Mouse (Mus musculus): ENCODE data around the gene Chchd4. TPM values are rescaled to one million over a fixed set of nuclear protein-coding genes. Genes with fewer than 3 reads are reported as not detected.

The Chchd4 gene
- polyA plus RNA-seq (2012; rRNA removed), result 1.9 and 2.0 TPM in 2 replicates

DNA sequence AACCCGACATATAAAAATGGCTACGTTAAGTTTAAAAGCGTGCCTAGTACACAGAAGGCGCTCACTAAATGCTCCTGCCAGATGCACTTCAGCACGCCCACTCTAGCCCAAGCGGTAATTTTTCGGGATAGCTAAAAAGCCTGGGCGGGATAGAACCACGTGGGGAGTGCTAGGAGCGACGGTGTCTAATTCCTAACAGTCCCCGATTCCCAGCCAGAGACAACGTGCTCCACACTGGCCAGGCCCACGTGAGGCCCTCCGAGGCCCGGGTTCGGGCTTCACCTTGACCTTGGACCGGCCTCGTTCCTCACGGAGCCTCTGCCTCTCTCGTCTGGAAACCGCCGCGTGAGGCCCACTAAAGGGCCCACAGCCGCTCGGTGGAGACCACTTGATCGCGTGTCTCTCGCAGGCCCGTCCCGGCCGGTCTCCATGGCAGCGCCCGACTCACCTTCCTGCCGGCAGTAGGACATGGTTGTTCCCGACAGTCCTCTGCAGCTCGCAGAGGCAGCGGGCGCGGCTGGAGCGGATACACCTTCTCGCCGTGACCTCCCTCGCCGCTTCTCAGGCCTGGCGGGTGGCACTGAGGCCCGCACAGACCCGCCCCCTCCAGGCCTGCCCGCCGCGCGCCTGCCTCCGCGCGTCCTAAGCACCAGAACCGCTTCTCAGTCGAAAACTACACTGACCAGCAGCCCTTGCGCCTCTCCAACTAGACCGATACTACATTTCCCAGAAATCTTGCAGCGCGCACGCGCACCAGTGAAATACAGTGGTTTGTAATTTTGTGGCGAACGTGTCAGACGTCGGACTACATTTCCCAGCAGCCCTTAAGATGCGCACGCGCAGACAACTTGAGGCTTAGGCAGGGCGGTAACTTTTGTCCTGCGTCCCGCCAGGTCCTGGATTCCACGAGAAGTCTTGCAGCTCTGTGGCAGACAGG, at the start of gene Chchd4, which contains the start of gene Tmem43:
Gene Chchd4 (minus strand): TSS at position 679 of the 937 bp plus-strand sequence.
Gene Tmem43 (plus strand): TSS at position 836 of the 937 bp plus-strand sequence.

GRCm38 (mm10) chr6:91515545-91516449, 42.5 kb upstream of the Chchd4 start, which contains the start of the genes Xpc and Lsm3:
Xpc (minus strand) TSS chr6:91515888.
Lsm3 (plus strand) TSS chr6:91515928.

Other genes starting within 250 kb of the Chchd4 start
- not detected in 2 replicates for gene Wnt7a, start 62.2 kb downstream of the Chchd4 start, polyA plus RNA-seq (2012; rRNA removed)
- 32.3 and 33.9 TPM in 2 replicates for gene Tmem43, start 157 bp upstream of the Chchd4 start, polyA plus RNA-seq (2012; rRNA removed)
- gene Xpc, start 42.3 kb upstream of the Chchd4 start, polyA plus RNA-seq (2012; rRNA removed), result 1.5 and 1.8 TPM in 2 replicates
- 3.9 and 6.3 TPM in 2 replicates for gene Lsm3, start 42.4 kb upstream of the Chchd4 start, polyA plus RNA-seq (2012; rRNA removed)
- 61.8 and 85.5 TPM in 2 replicates for gene Slc6a6, start 210.5 kb upstream of the Chchd4 start, polyA plus RNA-seq (2012; rRNA removed)